Mouse (Mus musculus): ENCODE results near the gene Reps1. TPM values are rescaled to one million over a fixed set of nuclear protein-coding genes. Genes with fewer than 3 reads are reported as not detected.
"Not testable (repeated sequence)": the region's sequence is repeated elsewhere in the genome, so short reads cannot be mapped to it uniquely, and the experiment has no call there.

Reps1 gene
- total and polyA plus RNA-seq, 3 experiments = 37.6 to 124 (median 45.8) TPM

GRCm38 (mm10) chr10:18110940-18111339, 55.3 kb downstream of the Reps1 start:
- H3K36me3 ChIP-seq (replicated peaks) = peaks cover 45% of the 10 kb centered on the region
- TF ChIP-seq CTCF (IDR thresholded peaks at IDR 0.05; ENCODE audit: low read depth, low read length) = no peak
- TF ChIP-seq GATA1 (IDR thresholded peaks at IDR 0.05; ENCODE audit: borderline replicate concordance, low read length) = no peak
- no peak for ATAC-seq (ENCODE audit: extremely low read depth, insufficient number of reproducible peaks, low FRiP score, poor library complexity, severe bottlenecking)

GRCm38 (mm10) chr10:18113473-18114093, 57.9 kb downstream of the Reps1 start:
- Histone ChIP-seq H3K4me3 (ENCODE audit: low read depth, low read length) (no peak overlapping the region), H3K36me3 (replicated peaks) (peaks cover 50% of the 10 kb centered on the region), H3K4me1 (ENCODE audit: insufficient read depth, low read depth, low read length) (no peaks in the 10 kb centered on the region), H3K9me3 (replicated peaks) (no peaks in the 10 kb centered on the region), H3K27me3 (ENCODE audit: insufficient read depth, low read length) (no peaks in the 10 kb centered on the region)
- no peak for ATAC-seq (ENCODE audit: extremely low read depth, insufficient number of reproducible peaks, low FRiP score, poor library complexity, severe bottlenecking)
- no peak for TF ChIP-seq CTCF (IDR thresholded peaks at IDR 0.05; ENCODE audit: low read depth, low read length)
- TF ChIP-seq GATA2 (IDR thresholded peaks at IDR 0.05; ENCODE audit: borderline replicate concordance, low read depth, low read length) = no peak
- no peak for TF ChIP-seq POLR2AphosphoS5 (IDR thresholded peaks at IDR 0.05; ENCODE audit: insufficient replicate concordance, low read depth, low read length)
- no peak for TF ChIP-seq TAL1 (conservative IDR thresholded peaks at IDR 0.05; ENCODE audit: low read depth, low read length)
- no peak for TF ChIP-seq GATA1 (IDR thresholded peaks at IDR 0.05; ENCODE audit: borderline replicate concordance, low read length)
- no peak for DNase-seq (ENCODE audit: low spot score)

More at GRCm38 (mm10) chr10:18110940-18111339, 55.3 kb downstream of the Reps1 start:
- DNase-seq (ENCODE audit: low spot score) = no peak
- Histone ChIP-seq H3K9me3 (replicated peaks) (no peaks in the 10 kb centered on the region), H3K4me1 (ENCODE audit: insufficient read depth, low read depth, low read length) (no peaks in the 10 kb centered on the region), H3K27me3 (ENCODE audit: insufficient read depth, low read length) (no peaks in the 10 kb centered on the region), H3K4me3 (ENCODE audit: low read depth, low read length) (no peak overlapping the region)

DNA sequence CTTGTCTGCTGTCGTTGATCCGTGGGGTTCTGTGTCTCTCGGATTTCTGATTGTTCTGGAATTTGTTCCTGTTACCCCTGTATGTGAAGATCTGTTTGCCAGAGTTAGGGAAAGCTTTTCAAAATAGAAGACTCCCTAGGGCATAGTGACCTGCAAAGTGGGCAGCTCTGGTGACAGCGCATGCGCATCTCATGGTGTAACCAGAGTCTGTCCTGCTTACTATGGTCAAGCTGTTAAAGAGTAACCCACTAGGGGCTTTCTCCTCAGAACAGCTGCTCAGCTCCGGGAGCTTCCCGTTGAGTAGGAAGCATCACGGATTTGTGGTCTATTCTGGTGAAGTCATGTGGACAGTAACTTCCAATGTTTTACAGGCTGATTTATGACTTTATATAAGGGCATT, 62.7 kb downstream of the Reps1 start:
- H3K36me3 ChIP-seq (replicated peaks) = peaks cover 81% of the 10 kb centered on the region
- no peak for DNase-seq (ENCODE audit: low spot score)
- no peaks in the 10 kb centered on the region for H3K9me3 ChIP-seq (replicated peaks)
- no peaks in the 10 kb centered on the region for H3K4me1 ChIP-seq (ENCODE audit: insufficient read depth, low read depth, low read length)
- TF ChIP-seq GATA1 (IDR thresholded peaks at IDR 0.05; ENCODE audit: borderline replicate concordance, low read length) (no peak), POLR2AphosphoS5 (IDR thresholded peaks at IDR 0.05; ENCODE audit: insufficient replicate concordance, low read depth, low read length) (no peak), CTCF (IDR thresholded peaks at IDR 0.05; ENCODE audit: low read depth, low read length) (no peak), TAL1 (conservative IDR thresholded peaks at IDR 0.05; ENCODE audit: low read depth, low read length) (no peak), GATA2 (IDR thresholded peaks at IDR 0.05; ENCODE audit: borderline replicate concordance, low read depth, low read length) (no peak)
- no peaks in the 10 kb centered on the region for H3K27me3 ChIP-seq (ENCODE audit: insufficient read depth, low read length)
- no peak for ATAC-seq (ENCODE audit: extremely low read depth, insufficient number of reproducible peaks, low FRiP score, poor library complexity, severe bottlenecking)
- H3K4me3 ChIP-seq (ENCODE audit: low read depth, low read length) = no peak overlapping the region

DNA sequence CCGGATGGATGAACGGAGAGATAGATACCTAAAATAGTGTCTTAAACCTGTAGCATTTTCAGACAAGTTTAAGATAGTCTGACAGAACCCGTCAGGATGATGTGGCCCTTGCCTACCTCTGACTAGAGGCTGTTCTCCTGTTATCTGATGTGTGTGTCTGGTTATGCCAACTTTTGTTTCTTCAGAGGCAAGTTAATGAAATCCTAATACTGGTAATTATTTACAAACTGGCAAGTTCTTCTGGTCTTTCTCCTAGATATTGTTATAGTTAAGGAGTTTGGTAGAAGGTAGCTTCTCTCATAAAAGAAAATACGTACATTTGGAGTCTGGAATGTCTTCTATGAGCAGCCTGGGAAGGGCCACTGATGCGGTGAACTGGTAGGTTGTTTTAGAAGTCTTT, 74.6 kb downstream of the Reps1 start:
- Histone ChIP-seq H3K4me1 (ENCODE audit: insufficient read depth, low read depth, low read length) (no peaks in the 10 kb centered on the region), H3K9me3 (replicated peaks) (no peaks in the 10 kb centered on the region), H3K36me3 (replicated peaks) (peaks cover 15% of the 10 kb centered on the region), H3K27me3 (ENCODE audit: insufficient read depth, low read length) (no peaks in the 10 kb centered on the region), H3K4me3 (ENCODE audit: low read depth, low read length) (no peak overlapping the region)
- DNase-seq (ENCODE audit: low spot score) = no peak
- no peak for TF ChIP-seq CTCF (IDR thresholded peaks at IDR 0.05; ENCODE audit: low read depth, low read length)
- no peak for TF ChIP-seq POLR2AphosphoS5 (IDR thresholded peaks at IDR 0.05; ENCODE audit: insufficient replicate concordance, low read depth, low read length)
- TF ChIP-seq TAL1 (conservative IDR thresholded peaks at IDR 0.05; ENCODE audit: low read depth, low read length) = no peak
- TF ChIP-seq GATA2 (IDR thresholded peaks at IDR 0.05; ENCODE audit: borderline replicate concordance, low read depth, low read length) = no peak
- no peak for TF ChIP-seq GATA1 (IDR thresholded peaks at IDR 0.05; ENCODE audit: borderline replicate concordance, low read length)
- no peak for ATAC-seq (ENCODE audit: extremely low read depth, insufficient number of reproducible peaks, low FRiP score, poor library complexity, severe bottlenecking)

DNA sequence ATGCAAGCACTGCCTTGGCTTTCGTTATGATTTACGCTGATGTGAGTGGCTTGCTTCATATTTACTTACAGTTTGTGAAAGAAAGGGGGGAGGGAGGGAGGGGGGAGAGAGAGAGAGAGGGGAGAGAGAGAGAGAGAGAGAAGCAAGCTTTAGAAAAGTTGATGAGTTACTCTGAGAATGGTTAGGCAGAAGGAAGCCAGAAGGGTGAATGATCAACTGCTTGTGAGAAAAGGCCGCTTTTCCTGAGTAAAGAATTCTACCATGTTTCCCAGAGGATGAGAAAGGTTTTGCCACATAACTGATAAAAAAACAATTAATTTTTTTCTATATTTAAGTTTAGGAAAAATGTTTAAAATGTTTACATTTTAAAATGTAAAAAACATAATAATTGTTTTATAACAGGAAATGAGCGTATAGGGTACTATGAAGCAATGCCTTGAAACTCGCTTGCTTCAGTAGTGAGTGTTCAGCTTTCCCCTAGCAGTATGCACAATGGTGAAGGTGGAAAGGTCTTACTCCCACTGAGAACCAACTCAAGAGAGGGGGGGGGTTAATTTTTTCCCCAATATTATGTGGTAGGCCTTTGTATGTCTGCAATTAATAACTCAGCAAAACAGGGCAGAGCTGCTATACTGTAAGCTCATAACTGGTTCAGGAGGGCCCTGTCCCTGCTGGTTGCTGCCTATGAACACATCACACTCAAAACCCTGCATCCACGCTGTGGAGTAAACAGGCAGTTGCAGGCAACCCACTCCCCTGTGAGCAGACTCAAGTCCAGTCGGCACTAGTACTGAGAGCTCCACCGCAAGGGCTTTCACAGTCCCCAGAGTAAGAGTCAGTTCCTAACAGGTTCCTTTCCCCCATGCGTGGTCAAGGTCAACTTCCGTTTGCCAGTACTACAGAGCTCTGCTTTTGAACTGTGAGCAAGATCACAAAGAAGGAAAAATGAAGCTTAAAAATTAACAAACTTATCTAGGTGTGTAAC, 76.3 kb downstream of the Reps1 start:
- no peak for ATAC-seq (ENCODE audit: extremely low read depth, insufficient number of reproducible peaks, low FRiP score, poor library complexity, severe bottlenecking)
- no peak for DNase-seq (ENCODE audit: low spot score)
- H3K4me1 ChIP-seq (ENCODE audit: insufficient read depth, low read depth, low read length) = no peaks in the 10 kb centered on the region

GRCm38 (mm10) chr10:18138853-18139503, 83.3 kb downstream of the Reps1 start:
- not testable (repeated sequence) for H3K9me3 ChIP-seq (replicated peaks); H3K4me1 ChIP-seq (ENCODE audit: insufficient read depth, low read depth, low read length); H3K27me3 ChIP-seq (ENCODE audit: insufficient read depth, low read length); ATAC-seq (ENCODE audit: extremely low read depth, insufficient number of reproducible peaks, low FRiP score, poor library complexity, severe bottlenecking); DNase-seq (ENCODE audit: low spot score); H3K36me3 ChIP-seq (replicated peaks); H3K4me3 ChIP-seq (ENCODE audit: low read depth, low read length)

More for the DNA sequence above, 76.3 kb downstream of the Reps1 start:
- Histone ChIP-seq H3K27me3 (ENCODE audit: insufficient read depth, low read length) (no peaks in the 10 kb centered on the region), H3K9me3 (replicated peaks) (no peaks in the 10 kb centered on the region), H3K4me3 (ENCODE audit: low read depth, low read length) (no peak overlapping the region), H3K36me3 (replicated peaks) (peaks cover 6% of the 10 kb centered on the region)
- TF ChIP-seq GATA1 (IDR thresholded peaks at IDR 0.05; ENCODE audit: borderline replicate concordance, low read length) (no peak), POLR2AphosphoS5 (IDR thresholded peaks at IDR 0.05; ENCODE audit: insufficient replicate concordance, low read depth, low read length) (no peak), GATA2 (IDR thresholded peaks at IDR 0.05; ENCODE audit: borderline replicate concordance, low read depth, low read length) (no peak), CTCF (IDR thresholded peaks at IDR 0.05; ENCODE audit: low read depth, low read length) (no peak)
